Mouse (Mus musculus) MEL (cell line): Measurements from ENCODE around the gene Acad10. TPM values are rescaled to one million over a fixed set of nuclear protein-coding genes. Genes with fewer than 3 reads are reported as not detected.
"Not testable (repeated sequence)": the region's sequence is repeated elsewhere in the genome, so short reads cannot be mapped to it uniquely, and the experiment has no call there.

Experiments
- DNase-seq: peaks from one replicate; pipeline ENCODE4 v3.0.0; 2011; ENCODE audit warnings: low read depth, low spot score
- H3K27ac ChIP-seq: 2 replicates; pipeline ENCODE4 v1.5.1; 2012; ENCODE audit warnings: low read depth, mild to moderate bottlenecking, control low read depth, low read length, moderate library complexity; ENCODE audit not compliant: control insufficient read depth
- H3K27me3 ChIP-seq, 2 experiments: fragments of 150-350 bp in 1 of 2; sonication (generic) in 1 of 2; 2 replicates each; pipeline ENCODE4 v1.6.1; 2012; ENCODE audit warnings: low read length in 2 of 2, mild to moderate bottlenecking in 2 of 2, improper control_type of control experiment in 1 of 2, moderate library complexity in 1 of 2; ENCODE audit not compliant: insufficient read depth in 2 of 2, control insufficient read depth in 1 of 2
- H3K36me3 ChIP-seq, 2 experiments: 2 replicates each; pipeline ENCODE4 v1.6.1; 2012 to 2014; ENCODE audit warnings: low read length in 2 of 2, improper control_type of control experiment in 1 of 2, inconsistent platforms in 1 of 2, mild to moderate bottlenecking in 1 of 2; ENCODE audit not compliant: insufficient read depth in 2 of 2, control insufficient read depth in 1 of 2
- H3K4me1 ChIP-seq, 2 experiments: fragments of 150-350 bp in 1 of 2; sonication (generic) in 1 of 2; 2 replicates each; pipeline ENCODE4 v1.6.1; 2012; ENCODE audit warnings: low read length in 2 of 2, improper control_type of control experiment in 1 of 2, mild to moderate bottlenecking in 1 of 2; ENCODE audit not compliant: insufficient read depth in 2 of 2, control insufficient read depth in 1 of 2
- H3K4me3 ChIP-seq, 2 experiments: fragments of 150-350 bp in 1 of 2; sonication (generic) in 1 of 2; 2 replicates each; pipeline ENCODE4 v1.5.1; 2012; ENCODE audit warnings: low read depth in 2 of 2, low read length in 2 of 2, mild to moderate bottlenecking in 2 of 2, moderate library complexity in 2 of 2, control low read depth in 1 of 2, improper control_type of control experiment in 1 of 2; ENCODE audit not compliant: control insufficient read depth in 1 of 2, insufficient read depth in 1 of 2
- H3K79me2 ChIP-seq: 2 replicates; pipeline ENCODE4 v1.6.1; 2012; ENCODE audit warnings: mild to moderate bottlenecking, low read length, moderate library complexity; ENCODE audit not compliant: control insufficient read depth, poor library complexity, insufficient read depth
- H3K9ac ChIP-seq: 2 replicates; pipeline ENCODE4 v1.6.1; 2012; ENCODE audit warnings: low read depth, mild to moderate bottlenecking, control low read depth, low read length, moderate library complexity; ENCODE audit not compliant: control insufficient read depth, poor library complexity, severe bottlenecking
- H3K9me3 ChIP-seq: fragments of 150-350 bp; sonication (generic); replicated peaks from 2 replicates; pipeline ENCODE4 v1.6.1; 2012; ENCODE audit warnings: mild to moderate bottlenecking, low read length, improper control_type of control experiment, moderate library complexity; ENCODE audit not compliant: insufficient read depth
- E2F4 ChIP-seq: IDR thresholded peaks from 2 replicates; pipeline ENCODE4 v1.6.1; 2011; ENCODE audit warnings: low read depth, low read length, improper control_type of control experiment, borderline replicate concordance
- GABPA ChIP-seq: IDR thresholded peaks from 2 replicates; pipeline ENCODE4 v1.6.1; 2012; ENCODE audit warnings: low read depth, mild to moderate bottlenecking, inconsistent platforms, low read length, improper control_type of control experiment, moderate library complexity
- HCFC1 ChIP-seq: IDR thresholded peaks from 2 replicates; pipeline ENCODE4 v1.6.1; 2012; ENCODE audit warnings: low read depth, mild to moderate bottlenecking, inconsistent platforms, low read length, improper control_type of control experiment, moderate library complexity
- JUND ChIP-seq: IDR thresholded peaks from 2 replicates; pipeline ENCODE4 v1.6.1; 2011; ENCODE audit warnings: low read depth, mild to moderate bottlenecking, improper control_type of control experiment, low read length
- MAX ChIP-seq: IDR thresholded peaks from 2 replicates; pipeline ENCODE4 v1.6.1; 2011; ENCODE audit warnings: low read length, improper control_type of control experiment
- MAZ ChIP-seq: IDR thresholded peaks from 2 replicates; pipeline ENCODE4 v1.6.1; 2012; ENCODE audit warnings: low read depth, mild to moderate bottlenecking, inconsistent platforms, low read length, improper control_type of control experiment
- MXI1 ChIP-seq: IDR thresholded peaks from 2 replicates; pipeline ENCODE4 v1.6.1; 2011; ENCODE audit warnings: mild to moderate bottlenecking, low read depth, low read length, improper control_type of control experiment
- MYB ChIP-seq: IDR thresholded peaks from 2 replicates; pipeline ENCODE4 v1.6.1; 2011; ENCODE audit warnings: mild to moderate bottlenecking, low read depth, low read length, improper control_type of control experiment
- MYC ChIP-seq: IDR thresholded peaks from 2 replicates; pipeline ENCODE4 v1.6.1; 2011; ENCODE audit warnings: low read depth, mild to moderate bottlenecking, low read length, improper control_type of control experiment, moderate library complexity
- NELFE ChIP-seq: IDR thresholded peaks from 2 replicates; pipeline ENCODE4 v1.6.1; 2011; ENCODE audit warnings: low read depth, low read length, improper control_type of control experiment
- NRF1 ChIP-seq: IDR thresholded peaks from 2 replicates; pipeline ENCODE4 v1.6.1; 2014; ENCODE audit warnings: low read depth, mild to moderate bottlenecking, inconsistent platforms, low read length, improper control_type of control experiment, moderate library complexity; ENCODE audit not compliant: poor library complexity, insufficient read depth, severe bottlenecking
- POLR2A ChIP-seq, 2 experiments: IDR thresholded peaks; 2 replicates each; pipeline ENCODE4 v1.6.1; 2011 to 2012; ENCODE audit warnings: low read length in 2 of 2, mild to moderate bottlenecking in 2 of 2, control low read depth in 1 of 2, improper control_type of control experiment in 1 of 2, low read depth in 1 of 2, moderate library complexity in 1 of 2; ENCODE audit not compliant: control insufficient read depth in 1 of 2, insufficient read depth in 1 of 2, poor library complexity in 1 of 2
- POLR2AphosphoS5 ChIP-seq: IDR thresholded peaks from 2 replicates; pipeline ENCODE4 v1.6.1; 2012; ENCODE audit warnings: low read depth, borderline replicate concordance, mild to moderate bottlenecking, inconsistent platforms, low read length, moderate library complexity, mixed read lengths
- RAD21 ChIP-seq: IDR thresholded peaks from 2 replicates; pipeline ENCODE4 v1.6.1; 2011; ENCODE audit warnings: mild to moderate bottlenecking, low read depth, low read length, improper control_type of control experiment
- RCOR1 ChIP-seq: IDR thresholded peaks from 2 replicates; pipeline ENCODE4 v1.6.1; 2012; ENCODE audit warnings: low read depth, mild to moderate bottlenecking, inconsistent platforms, low read length, improper control_type of control experiment
- SMC3 ChIP-seq: IDR thresholded peaks from 2 replicates; pipeline ENCODE4 v1.6.1; 2011; ENCODE audit warnings: low read depth, low read length, improper control_type of control experiment
- TBP ChIP-seq: IDR thresholded peaks from 2 replicates; pipeline ENCODE4 v1.8.0; 2011; ENCODE audit warnings: low read depth, low read length, improper control_type of control experiment
- TCF12 ChIP-seq: IDR thresholded peaks from 2 replicates; pipeline ENCODE4 v1.6.1; 2014; ENCODE audit warnings: low read depth, mild to moderate bottlenecking, inconsistent platforms, low read length, improper control_type of control experiment, moderate library complexity
- USF1 ChIP-seq: IDR thresholded peaks from 2 replicates; pipeline ENCODE4 v1.6.1; 2014; ENCODE audit warnings: low read depth, mild to moderate bottlenecking, inconsistent platforms, low read length, improper control_type of control experiment, moderate library complexity
- USF2 ChIP-seq, 2 experiments: IDR thresholded peaks; 2 replicates each; pipeline ENCODE4 v1.6.1; 2011 to 2012; ENCODE audit warnings: improper control_type of control experiment in 2 of 2, low read length in 2 of 2, borderline replicate concordance in 1 of 2, inconsistent platforms in 1 of 2, low read depth in 1 of 2, mild to moderate bottlenecking in 1 of 2; ENCODE audit not compliant: insufficient read depth in 1 of 2
- ZC3H11A ChIP-seq: IDR thresholded peaks from 2 replicates; pipeline ENCODE4 v1.6.1; 2012; ENCODE audit warnings: low read depth, mild to moderate bottlenecking, inconsistent platforms, low read length, improper control_type of control experiment
- ZNF384 ChIP-seq: IDR thresholded peaks from 2 replicates; pipeline ENCODE4 v1.6.1; 2012; ENCODE audit warnings: low read depth, mild to moderate bottlenecking, inconsistent platforms, low read length, improper control_type of control experiment
- polyA plus RNA-seq, 2 experiments: library from polyadenylated mRNA; stranded (reverse) in 1 of 2; unstranded in 1 of 2; fragments of >175 nt in 1 of 2; fragments of >200 nt in 1 of 2; gene quantifications; 2 replicates each; pipeline versions ENCODE4 v1.2.1 to v1.2.4; 2012; ENCODE audit warnings: low replicate concordance in 2 of 2, low read depth in 1 of 2; ENCODE audit not compliant: insufficient read length in 2 of 2, insufficient read depth in 1 of 2, missing spikeins in 1 of 2
- total RNA-seq: library from RNA; depleted of rRNA; stranded (reverse); fragments of 300-350 nt; gene quantifications from 2 replicates; pipeline ENCODE4 v1.2.3, GENCODE M21; 2012

The Acad10 gene
- total and polyA plus RNA-seq, 3 experiments = 4.4 to 5.9 TPM; not detected in 1

GRCm38 (mm10) chr5:121618592-121619513, 41.5 kb downstream of the Acad10 start, which contains the start of gene Acad12 (continued):
- TF ChIP-seq POLR2A (IDR thresholded peaks at IDR 0.05; ENCODE audit: control insufficient read depth in 1 of 2, insufficient read depth in 1 of 2, low read depth in 1 of 2, low read length in 2 of 2, poor library complexity in 1 of 2) (peak; percentile 96 to 97), GABPA (no peak), MAZ (no peak; the same call in 1 of the 2 replicates), SMC3 (no peak), POLR2AphosphoS5 (no peak), HCFC1 (peak; percentile 77), NRF1 (peak; percentile 91), JUND (no peak), NELFE (peak; percentile 98), RAD21 (no peak), MYC (no peak), MYB (no peak), TBP (no peak; the same call in 1 of the 2 replicates), USF2 (IDR thresholded peaks at IDR 0.05; ENCODE audit: borderline replicate concordance in 1 of 2, insufficient read depth in 1 of 2, low read depth in 1 of 2, low read length in 2 of 2) (no peak), MAX (no peak), MXI1 (peak; percentile 75), RCOR1 (no peak), USF1 (no peak), ZC3H11A (no peak), E2F4 (no peak), ZNF384 (no peak), TCF12 (peak; percentile 42)

GRCm38 (mm10) chr5:121614921-121615320, 45.4 kb downstream of the Acad10 start:
- not testable (repeated sequence) for H3K27ac ChIP-seq, H3K36me3 ChIP-seq, H3K4me1 ChIP-seq, H3K27me3 ChIP-seq, H3K9ac ChIP-seq, H3K9me3 ChIP-seq, H3K4me3 ChIP-seq, DNase-seq
- H3K79me2 ChIP-seq = peaks cover 10% of the 10 kb centered on the region
